ENCODE assay signal across 22 mouse cellular contexts in the genomic region with DNA sequence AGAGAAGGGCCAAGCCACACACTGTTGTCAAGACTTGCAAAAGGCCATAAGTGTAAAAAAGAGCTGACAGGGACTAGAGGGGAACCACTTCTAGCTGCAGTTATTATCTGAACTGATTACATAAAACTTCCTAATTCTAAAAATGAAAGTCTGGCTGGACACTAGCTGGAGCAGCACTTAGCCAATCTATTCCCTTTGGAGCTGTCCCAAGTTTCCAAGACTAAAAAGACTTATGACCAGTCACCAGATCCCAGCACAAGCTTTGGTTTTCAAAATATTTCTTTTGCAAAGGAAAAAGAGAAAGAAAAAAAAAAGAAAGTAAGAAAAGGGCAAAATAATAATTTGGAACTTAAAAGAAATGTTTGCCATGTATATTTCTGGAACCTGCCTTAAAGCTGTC.
DNase-seq lines count a peak whose midpoint lies in the region; ATAC-seq and TF ChIP-seq lines count a peak whose summit lies in the region.
"Had no signal": no experiment of that assay in that cellular context is flagged by ENCODE, and none has a peak within 500 bp of the region (broad histone marks: within the 10 kb centered on the region; RNA-seq: fewer than 3 reads in every experiment).

No protein-coding gene starts in this region.

- intact Hi-C loops in heart, postnatal 36 days (cut with DNase I) = loop anchor here (2.0 kb wide), 1 partner anchor 275 kb away; a partner anchor contains a TSS

- H3K9me3 ChIP-seq in kidney, embryonic 16.5 days (ENCODE audit: low read length) = no peaks in the 10 kb centered on the region
- H3K9me3 ChIP-seq: embryonic facial prominence, embryonic 10.5 days; forebrain, embryonic 10.5 days; hindbrain, embryonic 15.5 days; liver, embryonic 12.5 days; midbrain, embryonic 12.5 days; neural tube, embryonic 15.5 days; stomach, embryonic 15.5 days had no signal

- no peaks in the 10 kb centered on the region for H3K27me3 ChIP-seq in kidney, adult 2 months (replicated peaks; ENCODE audit: control insufficient read depth, insufficient read depth, low read length)
- no peaks in the 10 kb centered on the region for H3K27me3 ChIP-seq in kidney, embryonic 16.5 days (ENCODE audit: insufficient read depth, low read length)
- H3K27me3 ChIP-seq: hindbrain, embryonic 15.5 days; liver, embryonic 12.5 days; midbrain, embryonic 12.5 days; neural tube, embryonic 15.5 days; stomach, embryonic 15.5 days had no signal

- no peak overlapping the region for H3K27ac ChIP-seq in kidney, adult 2 months (ENCODE audit: insufficient read depth, low read depth, low read length)
- no peak overlapping the region for H3K27ac ChIP-seq in kidney, embryonic 16.5 days (ENCODE audit: low read length)
- H3K27ac ChIP-seq: embryonic facial prominence, embryonic 10.5 days; forebrain, embryonic 10.5 days; hindbrain, embryonic 15.5 days; liver, embryonic 12.5 days; midbrain, embryonic 12.5 days; neural tube, embryonic 15.5 days; stomach, embryonic 15.5 days had no signal

- ATAC-seq in kidney, embryonic 16.5 days (ENCODE audit: low FRiP score, low TSS enrichment) = no peak
- ATAC-seq: CD4-positive, CD25-positive, alpha-beta regulatory T cell, adult 4 months; forebrain, embryonic 16.5 days; liver, embryonic 12.5 days had no signal

- H3K4me1 ChIP-seq in kidney, adult 2 months (ENCODE audit: control insufficient read depth, insufficient read depth, low read length) = no peaks in the 10 kb centered on the region
- no peaks in the 10 kb centered on the region for H3K4me1 ChIP-seq in kidney, embryonic 16.5 days (ENCODE audit: insufficient read depth, low read length)
- H3K4me1 ChIP-seq: forebrain, embryonic 10.5 days; hindbrain, embryonic 15.5 days; liver, embryonic 12.5 days; midbrain, embryonic 12.5 days; neural tube, embryonic 15.5 days; stomach, embryonic 15.5 days had no signal

- peak; percentile 53 to 58 for DNase-seq in heart, adult 18-20 months
- no peak for DNase-seq in heart, adult 11 months
- DNase-seq in kidney, adult 2 months = peak; percentile 30
- DNase-seq in lung, postnatal 10 days = peak; percentile 15
- DNase-seq in lung, postnatal 4 days = no peak
- DNase-seq in heart, postnatal 36 days = peak; percentile 3 to 21
- no peak for DNase-seq in cerebellum, adult 18-20 months
- DNase-seq: cerebellum, postnatal 10 days; kidney, postnatal 10 days; right cerebral cortex, adult 18-20 months; right cerebral cortex, postnatal 4 days; thymus, postnatal 25 days had no signal

- no peak for TF ChIP-seq CTCF in kidney, adult 2 months (conservative IDR thresholded peaks at IDR 0.05; ENCODE audit: insufficient read depth, insufficient read length, low read depth, low read length)

- no peak overlapping the region for H3K9ac ChIP-seq in kidney, embryonic 16.5 days (replicated peaks; ENCODE audit: low read length)
- H3K9ac ChIP-seq: hindbrain, embryonic 15.5 days; liver, embryonic 12.5 days; midbrain, embryonic 12.5 days; neural tube, embryonic 15.5 days; stomach, embryonic 15.5 days had no signal

- H3K4me3 ChIP-seq in kidney, adult 2 months (ENCODE audit: insufficient read depth, low read depth, low read length) = no peak overlapping the region
- H3K4me3 ChIP-seq in kidney, embryonic 16.5 days (ENCODE audit: low read length) = no peak overlapping the region
- H3K4me3 ChIP-seq: embryonic facial prominence, embryonic 10.5 days; forebrain, embryonic 10.5 days; hindbrain, embryonic 15.5 days; liver, embryonic 12.5 days; midbrain, embryonic 12.5 days; neural tube, embryonic 15.5 days; stomach, embryonic 15.5 days had no signal

- no peak overlapping the region for H3K4me2 ChIP-seq in kidney, embryonic 16.5 days (replicated peaks; ENCODE audit: low read depth, low read length)
- H3K4me2 ChIP-seq: hindbrain, embryonic 15.5 days; liver, embryonic 12.5 days; midbrain, embryonic 12.5 days; neural tube, embryonic 15.5 days; stomach, embryonic 15.5 days had no signal

- TF ChIP-seq POLR2A in kidney, adult 2 months (IDR thresholded peaks at IDR 0.05; ENCODE audit: low read depth, low read length) = no peak

- H3K36me3 ChIP-seq in kidney, adult 2 months (ENCODE audit: control insufficient read depth, insufficient read depth, low read length) = no peaks in the 10 kb centered on the region
- H3K36me3 ChIP-seq in kidney, embryonic 16.5 days (ENCODE audit: insufficient read depth, low read length) = no peaks in the 10 kb centered on the region
- H3K36me3 ChIP-seq: embryonic facial prominence, embryonic 10.5 days; forebrain, embryonic 10.5 days; hindbrain, embryonic 15.5 days; liver, embryonic 12.5 days; midbrain, embryonic 12.5 days; neural tube, embryonic 15.5 days; stomach, embryonic 15.5 days had no signal

Comparison
In these comparisons a context has a peak if more than half of its experiments do, and no peak if none do; other contexts are left out.
1. DNase-seq: peak in heart, adult 18-20 months (2 of 2), kidney, adult 2 months (single experiment), lung, postnatal 10 days (single experiment) and heart, postnatal 36 days (2 of 2); none in heart, adult 11 months (single experiment), lung, postnatal 4 days (0 of 2) and cerebellum, adult 18-20 months (0 of 2).